Mouse (Mus musculus): ENCODE results near the gene Tango6.

- no peak for TF ChIP-seq GATA1 (IDR thresholded peaks at IDR 0.05; ENCODE audit: borderline replicate concordance, low read length)
- TF ChIP-seq FLI1 (IDR thresholded peaks at IDR 0.05; ENCODE audit: low read length): no peak
Measured at GRCm38 (mm10) chr8:106726551-106726950, 43.7 kb downstream of the Tango6 start.
